Mouse (Mus musculus): Measurements from ENCODE around the gene Etl4. TPM values are rescaled to one million over a fixed set of nuclear protein-coding genes. Genes with fewer than 3 reads are reported as not detected.

Gene Etl4
- polyA plus RNA-seq, 1 experiment, result 83.4 TPM

DNA sequence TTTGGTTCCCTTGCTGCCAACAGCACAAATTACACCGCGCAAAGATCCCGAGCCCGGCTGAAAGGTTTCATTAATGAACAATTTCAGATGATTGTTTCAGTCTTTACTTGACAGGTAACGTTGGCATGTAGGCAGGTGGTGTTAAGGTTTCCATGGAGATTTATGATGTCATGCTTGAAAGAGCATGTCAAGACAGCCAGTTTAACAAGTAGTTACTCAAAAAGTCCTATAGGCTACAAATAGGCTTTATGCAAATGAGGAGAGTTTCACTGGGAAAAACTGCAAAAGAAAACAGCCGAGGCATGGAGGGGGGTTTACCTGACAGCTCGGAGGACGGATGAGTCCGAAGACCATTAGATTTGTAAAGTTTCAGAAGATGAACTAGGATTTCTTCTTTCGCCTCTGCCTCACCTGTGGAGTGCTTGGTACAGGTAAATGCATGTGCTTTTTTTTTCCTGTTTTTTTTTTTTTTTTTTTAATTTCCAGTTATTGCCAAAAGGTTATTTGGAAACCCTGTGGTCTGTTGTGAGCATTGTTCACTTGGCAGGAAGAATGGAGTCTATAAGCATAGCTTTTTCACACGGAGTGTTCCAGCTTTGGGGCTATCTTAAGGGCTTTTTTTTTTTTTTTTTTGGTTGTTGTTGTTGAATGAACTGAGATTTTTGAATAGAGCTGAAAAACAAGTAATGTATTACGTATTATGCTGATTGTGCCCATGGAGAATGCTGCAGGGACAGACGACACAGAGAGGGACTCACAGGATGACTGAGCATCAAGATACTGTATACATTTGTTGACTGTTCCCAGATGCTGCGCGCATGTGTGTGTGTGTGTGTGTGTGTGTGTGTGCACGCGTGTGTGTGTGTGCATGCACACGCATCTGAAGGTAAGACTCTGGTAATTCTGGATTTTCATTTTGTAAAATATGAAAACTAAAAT lies 638.4 kb downstream of the Etl4 start:
- no peak for DNase-seq (ENCODE audit: extremely low spot score in 1 of 2, low spot score in 1 of 2)

DNA sequence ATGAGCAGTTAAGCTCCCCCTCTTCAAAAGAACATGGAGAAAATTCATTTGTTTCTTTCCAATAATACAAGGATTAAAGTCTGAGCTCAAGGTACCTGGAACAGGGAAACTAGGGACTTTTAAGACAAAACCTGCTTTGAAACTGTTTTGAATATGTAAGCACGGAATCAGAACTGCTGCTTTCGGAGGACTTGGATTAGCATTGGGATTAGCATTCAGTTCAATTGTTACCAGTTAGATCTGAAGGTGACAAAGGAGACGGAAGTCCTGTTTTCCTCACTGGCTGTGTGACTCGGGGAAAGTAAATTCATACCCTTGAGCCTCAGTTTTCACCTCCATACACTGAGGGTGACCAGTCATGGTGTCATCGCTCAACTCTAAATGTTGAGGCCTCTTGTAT lies 639.5 kb downstream of the Etl4 start:
- DNase-seq (ENCODE audit: extremely low spot score in 1 of 2, low spot score in 1 of 2), result no peak

DNA sequence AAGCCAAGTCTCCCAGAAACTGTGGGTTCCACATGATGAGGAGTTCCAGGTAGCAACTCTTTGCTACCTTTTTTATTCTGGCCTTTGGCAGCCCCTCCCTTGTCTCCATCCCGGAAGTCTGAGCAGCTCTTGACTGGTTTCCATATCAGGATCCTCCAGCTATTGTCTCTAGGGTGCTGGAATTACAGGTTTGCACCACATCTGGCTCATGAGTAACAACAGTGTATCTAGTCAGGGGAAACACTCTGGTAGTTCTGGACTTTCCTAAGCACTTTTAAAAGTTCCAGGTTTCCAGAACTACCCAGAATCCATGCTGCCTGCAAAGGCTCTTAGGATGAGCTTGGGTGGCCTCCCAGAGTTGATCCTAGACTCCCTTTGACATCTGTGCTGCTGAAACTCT lies 640.4 kb downstream of the Etl4 start:
- DNase-seq (ENCODE audit: extremely low spot score in 1 of 2, low spot score in 1 of 2), result no peak

DNA sequence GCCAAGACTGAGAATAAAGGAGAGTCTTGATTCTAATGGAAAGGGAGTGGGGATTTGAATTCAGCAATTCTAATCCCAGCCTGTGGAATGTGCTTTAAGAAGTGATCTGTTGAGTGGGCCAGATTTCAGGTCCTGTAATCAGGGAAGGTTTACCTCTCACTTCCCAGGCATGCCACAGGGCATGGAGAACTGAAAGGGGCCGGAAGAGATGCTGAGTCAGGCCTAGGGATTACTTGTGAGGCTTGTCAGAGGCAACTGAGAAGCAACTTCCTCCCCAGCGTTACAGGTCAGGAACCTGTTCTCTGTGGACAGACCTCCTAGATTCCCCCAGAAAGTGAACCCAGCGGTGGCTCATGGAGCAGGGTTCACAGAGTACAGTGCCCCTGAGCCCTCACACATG lies 646.1 kb downstream of the Etl4 start:
- DNase-seq (ENCODE audit: extremely low spot score in 1 of 2, low spot score in 1 of 2), result no peak

DNA sequence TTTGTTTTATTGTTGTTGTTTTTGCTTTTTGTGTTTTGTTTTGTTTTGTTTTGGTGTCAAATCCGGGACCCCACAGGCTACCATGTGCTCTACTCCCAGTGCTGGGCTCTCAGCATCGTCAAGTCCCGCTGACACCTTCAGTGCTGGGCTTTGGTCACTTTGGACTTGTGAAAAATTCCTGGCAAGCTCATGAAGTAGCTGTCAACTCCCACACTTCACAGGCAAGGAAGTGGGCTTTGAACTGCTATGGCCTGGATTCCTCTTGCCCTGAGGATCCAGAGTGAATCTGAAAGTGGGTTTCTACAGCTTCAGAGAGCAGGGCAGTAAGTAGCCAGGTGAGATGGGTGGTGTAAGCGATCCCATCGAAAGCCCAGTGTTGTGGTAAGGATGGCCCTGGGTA lies 649.5 kb downstream of the Etl4 start:
- DNase-seq (ENCODE audit: extremely low spot score in 1 of 2, low spot score in 1 of 2), result no peak

DNA sequence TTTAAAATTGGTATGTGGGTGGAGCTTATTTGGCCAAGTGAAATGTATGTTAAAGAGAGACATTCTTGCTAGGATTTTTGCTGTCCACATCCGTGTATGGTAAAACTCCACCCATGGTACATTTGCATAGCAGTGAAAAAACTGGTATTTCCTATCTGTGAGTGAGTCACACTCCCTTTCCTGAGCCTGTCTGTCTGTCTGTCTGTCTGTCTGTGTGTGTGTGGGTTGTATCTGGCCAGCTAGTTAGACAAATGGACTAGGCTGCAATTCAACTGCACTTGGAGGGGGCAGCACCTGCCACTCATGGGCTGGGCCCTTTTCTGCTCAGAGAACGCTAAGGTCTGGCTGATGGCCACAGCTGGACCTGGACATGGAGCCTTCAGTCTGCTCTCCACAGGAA lies 650.1 kb downstream of the Etl4 start:
- no peak for DNase-seq (ENCODE audit: extremely low spot score in 1 of 2, low spot score in 1 of 2)

DNA sequence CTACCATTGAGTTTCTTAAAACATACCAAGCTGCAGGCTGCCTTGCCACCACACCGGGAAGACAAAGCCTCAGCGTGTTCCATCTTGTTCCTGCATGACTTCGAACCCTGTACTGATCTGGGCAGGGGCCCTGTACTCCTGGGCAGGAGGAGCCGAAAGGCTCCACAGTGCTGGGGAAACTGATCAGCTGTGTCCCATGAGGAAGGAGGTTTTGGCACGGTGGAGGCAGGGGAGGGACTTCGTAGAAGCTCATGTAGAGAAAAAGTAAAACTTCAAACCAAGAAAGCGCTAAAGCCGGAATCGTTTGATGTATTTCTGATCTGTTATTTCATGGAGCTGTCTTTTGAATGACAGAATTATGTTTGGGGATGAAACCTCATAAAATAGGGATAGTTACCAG lies 651.0 kb downstream of the Etl4 start:
- DNase-seq (ENCODE audit: extremely low spot score in 1 of 2, low spot score in 1 of 2), result no peak

DNA sequence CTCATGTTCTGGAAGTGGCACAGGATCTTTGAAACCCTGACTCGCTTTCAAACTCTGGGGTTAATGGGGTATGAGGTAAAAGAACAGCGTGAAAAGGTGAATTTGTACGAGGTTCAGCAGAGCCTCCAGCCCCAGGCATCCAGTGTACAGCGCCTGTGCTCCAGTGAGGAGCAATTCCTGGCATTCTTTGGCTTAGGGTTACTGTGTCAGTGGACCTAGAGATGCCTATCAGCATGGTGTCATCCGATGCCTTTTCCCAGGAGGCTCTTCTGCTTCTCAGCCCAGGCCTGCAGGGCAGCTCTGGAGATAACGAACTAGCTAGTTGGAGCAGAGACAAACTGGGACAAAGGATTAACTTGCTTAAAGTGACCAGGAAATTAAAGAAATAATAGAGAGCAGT lies 653.5 kb downstream of the Etl4 start:
- DNase-seq (ENCODE audit: extremely low spot score in 1 of 2, low spot score in 1 of 2), result no peak

DNA sequence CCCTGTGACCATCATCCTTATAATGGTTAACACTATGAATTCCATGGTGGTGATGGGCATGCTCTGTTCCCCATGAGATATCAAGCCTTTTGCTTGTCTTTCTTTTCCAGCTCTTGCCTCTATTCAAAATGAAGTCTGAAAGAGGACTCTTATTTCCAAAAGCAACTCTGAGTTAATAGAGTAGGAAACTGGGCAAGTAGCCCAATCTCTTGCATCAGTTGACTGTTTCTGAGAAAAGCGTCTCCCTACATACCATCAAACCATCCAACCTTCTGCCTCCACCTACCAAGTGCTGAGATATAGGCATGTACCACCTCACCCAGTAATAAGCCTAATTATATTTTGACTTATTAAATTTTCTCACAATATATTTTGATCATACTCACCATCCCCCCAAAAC lies 658.9 kb downstream of the Etl4 start:
- DNase-seq (ENCODE audit: extremely low spot score in 1 of 2, low spot score in 1 of 2), result no peak

DNA sequence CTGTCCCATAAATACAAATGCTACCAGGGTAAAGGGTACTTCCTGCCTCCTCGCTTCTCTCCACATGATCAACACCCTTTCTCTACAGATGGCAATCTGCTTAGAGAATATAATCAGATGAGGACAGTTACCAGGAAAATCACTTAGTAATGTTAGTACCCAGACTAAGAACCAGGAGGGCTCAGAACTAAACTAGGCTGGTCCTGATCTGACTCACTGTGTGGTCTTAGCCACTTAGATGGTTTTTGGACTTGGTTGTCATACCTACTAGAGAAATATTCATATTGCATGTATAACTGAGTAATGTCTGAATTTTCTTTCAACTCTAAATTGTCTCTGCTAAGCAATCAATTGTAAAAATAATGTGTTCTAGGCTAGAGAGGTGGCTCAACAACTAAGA lies 662.4 kb downstream of the Etl4 start:
- DNase-seq (ENCODE audit: extremely low spot score in 1 of 2, low spot score in 1 of 2), result no peak

DNA sequence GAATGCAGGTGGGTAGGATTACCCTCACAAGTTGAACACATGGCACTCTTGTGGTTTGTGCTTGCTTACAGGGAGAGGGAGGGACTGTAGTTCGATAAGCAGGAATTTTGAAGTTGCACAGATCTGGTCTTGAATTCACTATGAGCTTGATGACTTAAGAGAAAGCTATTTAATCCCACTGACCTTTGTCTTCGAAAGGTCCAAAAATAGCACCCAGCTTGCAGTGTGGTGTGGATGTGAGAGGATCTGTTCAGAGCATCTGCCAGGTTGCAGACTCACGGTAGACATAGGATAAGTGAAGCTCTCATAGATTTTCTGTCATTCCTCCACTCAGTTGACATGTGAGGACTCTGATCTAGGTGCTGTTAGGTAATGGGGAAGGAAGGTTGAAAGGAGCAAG lies 670.8 kb downstream of the Etl4 start:
- no peak for DNase-seq (ENCODE audit: extremely low spot score in 1 of 2, low spot score in 1 of 2)

DNA sequence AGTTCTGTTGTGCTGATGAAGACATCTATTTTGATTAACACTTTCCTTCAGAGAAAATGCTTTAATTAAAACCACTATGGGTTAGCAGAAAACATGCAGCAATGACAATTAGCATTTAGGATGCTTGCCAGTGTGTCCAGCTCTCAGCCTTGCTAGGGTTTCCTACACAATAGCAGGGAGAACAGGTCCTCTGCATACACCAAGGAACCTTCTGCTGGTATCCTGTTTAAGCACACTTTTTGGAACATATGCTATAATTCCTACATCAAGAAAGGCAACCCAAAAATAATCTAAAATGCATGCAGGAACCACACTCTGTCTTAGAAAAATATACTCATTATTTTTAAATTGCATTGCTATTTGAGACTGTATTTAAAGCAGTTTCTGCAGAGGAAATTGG lies 673.5 kb downstream of the Etl4 start:
- no peak for DNase-seq (ENCODE audit: extremely low spot score in 1 of 2, low spot score in 1 of 2)

DNA sequence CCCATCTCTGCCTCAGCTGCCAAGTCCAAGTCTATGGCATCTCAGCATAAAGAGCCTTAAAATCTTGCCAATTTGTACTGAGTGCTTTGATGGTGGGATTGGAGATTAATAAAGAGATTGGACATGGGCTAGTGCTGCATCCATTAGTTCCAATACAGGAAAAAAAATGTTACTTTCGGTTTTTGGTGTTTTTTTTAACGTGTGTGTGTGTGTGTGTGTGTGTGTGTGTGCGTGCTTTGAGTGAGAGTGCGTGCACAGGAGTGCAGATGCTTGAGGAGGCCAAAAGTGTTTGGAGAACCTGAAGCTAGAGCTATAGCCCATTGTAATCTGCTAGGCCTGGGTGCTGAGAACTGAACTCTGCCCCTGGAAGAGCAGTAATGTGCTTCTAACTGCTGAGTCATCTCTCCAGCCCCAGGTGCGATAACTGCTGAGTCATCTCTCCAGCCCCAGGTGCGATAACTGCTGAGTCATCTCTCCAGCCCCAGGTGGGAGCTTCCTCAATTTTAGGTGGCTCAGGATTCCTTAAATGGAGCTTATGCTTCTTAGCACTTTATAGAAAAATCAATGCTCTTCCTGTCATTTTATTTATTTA lies 674.1 kb downstream of the Etl4 start:
- no peak for DNase-seq (ENCODE audit: extremely low spot score in 1 of 2, low spot score in 1 of 2)

DNA sequence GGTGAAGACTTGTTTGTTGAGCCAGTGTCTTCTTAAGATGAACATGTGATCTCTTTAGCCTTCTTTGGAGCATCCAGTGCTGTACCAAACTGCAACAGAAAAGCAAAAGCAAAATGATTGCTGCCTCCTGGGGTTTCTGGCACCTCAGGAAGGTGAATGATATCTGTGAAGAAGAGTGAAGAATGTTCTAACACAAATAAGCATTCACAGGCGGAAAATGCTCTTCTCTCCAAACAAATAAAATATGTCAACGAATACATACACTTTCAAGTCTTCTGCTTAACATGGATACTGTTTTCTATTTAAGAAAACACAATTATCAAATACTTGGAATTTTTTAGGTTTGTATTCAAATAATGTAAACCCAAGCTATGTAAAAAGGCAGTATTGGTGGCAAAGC lies 678.3 kb downstream of the Etl4 start:
- DNase-seq (ENCODE audit: extremely low spot score in 1 of 2, low spot score in 1 of 2), result no peak

DNA sequence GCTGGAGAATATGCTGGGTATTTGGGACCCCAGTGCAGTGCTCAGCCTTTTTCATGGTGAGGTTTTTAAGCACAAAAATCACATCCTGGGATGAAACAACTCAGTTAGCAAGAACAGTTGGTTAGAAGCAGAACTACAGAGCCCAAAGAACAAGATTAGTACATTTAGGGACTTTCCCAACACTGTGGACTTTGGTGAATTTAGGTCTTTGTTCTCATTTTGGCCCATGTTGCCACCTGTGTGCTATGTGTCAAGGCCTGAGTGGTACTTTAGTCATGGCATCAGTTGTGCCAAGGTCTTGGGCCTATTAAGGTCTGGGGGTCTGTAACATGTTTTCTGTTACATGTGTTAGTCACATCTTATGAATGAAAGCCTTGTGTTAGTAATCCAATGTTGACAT lies 679.1 kb downstream of the Etl4 start:
- no peak for DNase-seq (ENCODE audit: extremely low spot score in 1 of 2, low spot score in 1 of 2)

DNA sequence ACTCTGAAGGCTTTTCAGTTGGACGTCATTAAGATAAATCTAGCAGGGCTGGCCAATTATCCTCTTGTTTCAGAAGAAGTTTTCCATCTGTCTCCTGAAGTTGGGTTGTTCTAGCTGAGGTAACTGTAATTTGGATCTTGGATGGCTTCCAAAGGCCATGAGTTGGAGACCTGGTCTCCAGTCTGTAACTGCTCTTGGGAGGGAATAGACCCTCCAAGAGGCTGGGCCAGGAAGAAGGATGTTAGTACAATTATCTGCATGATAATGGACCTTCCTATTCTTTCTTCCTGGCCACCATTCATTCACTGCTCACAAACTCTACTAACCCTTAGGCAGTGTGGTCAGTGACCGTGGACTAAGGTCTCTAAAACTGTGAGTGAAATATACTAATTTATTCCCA lies 684.5 kb downstream of the Etl4 start:
- DNase-seq (ENCODE audit: extremely low spot score in 1 of 2, low spot score in 1 of 2), result no peak

DNA sequence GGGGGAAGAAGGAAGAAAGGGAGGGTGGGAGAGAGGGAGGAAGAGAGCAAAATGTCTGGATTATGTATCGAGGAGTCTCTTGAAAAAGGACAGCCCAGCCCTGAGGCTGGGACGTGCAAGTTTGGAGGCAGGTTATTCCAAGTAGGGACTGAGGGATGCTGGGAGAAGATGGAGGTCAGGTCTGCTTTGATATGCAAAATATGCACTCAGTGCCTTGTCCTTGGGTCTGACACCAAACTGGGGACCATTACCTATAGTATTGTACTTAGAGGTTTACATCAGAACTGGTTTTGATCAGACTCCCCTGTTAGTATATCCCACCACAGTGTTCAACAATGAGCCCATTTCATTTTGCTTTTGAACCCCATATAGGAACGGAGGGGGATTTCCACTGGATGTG lies 685.4 kb downstream of the Etl4 start:
- no peak for DNase-seq (ENCODE audit: extremely low spot score in 1 of 2, low spot score in 1 of 2)

DNA sequence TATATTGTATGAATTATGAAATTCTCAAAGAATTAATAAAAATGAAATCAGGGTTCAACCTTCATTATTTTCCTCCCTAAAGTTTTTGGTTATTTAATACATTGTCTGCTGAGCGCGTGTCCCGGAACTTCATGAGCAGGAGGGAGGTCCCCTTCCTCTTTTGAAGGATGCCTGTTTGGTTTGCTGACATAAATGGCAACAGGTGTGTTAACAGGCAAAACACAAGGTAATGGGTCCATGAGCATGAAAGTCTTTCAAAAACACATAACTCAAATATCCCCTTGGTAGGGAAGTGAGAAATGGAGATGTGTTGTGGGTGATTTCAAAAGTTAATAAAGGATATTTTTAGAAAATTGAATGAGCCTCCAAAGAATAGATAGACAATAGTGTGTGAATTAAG lies 687.0 kb downstream of the Etl4 start:
- DNase-seq (ENCODE audit: extremely low spot score in 1 of 2, low spot score in 1 of 2), result no peak

DNA sequence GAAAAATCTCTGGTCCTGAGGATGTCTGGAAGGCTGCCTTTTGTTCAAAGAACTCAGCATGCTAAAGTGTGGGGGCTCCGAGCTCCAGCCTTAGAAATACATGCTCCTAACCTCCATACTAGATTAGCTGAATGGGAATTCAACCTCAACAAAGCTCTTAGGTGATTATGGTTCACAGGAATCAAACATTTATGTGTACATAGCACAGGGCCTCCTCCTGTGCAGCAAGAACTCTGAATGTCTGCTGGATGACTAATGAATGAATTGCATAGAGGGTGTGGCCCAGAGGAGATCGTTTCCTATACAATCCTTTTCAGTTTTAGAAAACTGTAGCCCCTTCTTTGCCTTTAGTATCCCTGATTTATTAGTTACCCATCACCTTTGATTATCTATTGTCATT lies 687.6 kb downstream of the Etl4 start:
- no peak for DNase-seq (ENCODE audit: extremely low spot score in 1 of 2, low spot score in 1 of 2)

DNA sequence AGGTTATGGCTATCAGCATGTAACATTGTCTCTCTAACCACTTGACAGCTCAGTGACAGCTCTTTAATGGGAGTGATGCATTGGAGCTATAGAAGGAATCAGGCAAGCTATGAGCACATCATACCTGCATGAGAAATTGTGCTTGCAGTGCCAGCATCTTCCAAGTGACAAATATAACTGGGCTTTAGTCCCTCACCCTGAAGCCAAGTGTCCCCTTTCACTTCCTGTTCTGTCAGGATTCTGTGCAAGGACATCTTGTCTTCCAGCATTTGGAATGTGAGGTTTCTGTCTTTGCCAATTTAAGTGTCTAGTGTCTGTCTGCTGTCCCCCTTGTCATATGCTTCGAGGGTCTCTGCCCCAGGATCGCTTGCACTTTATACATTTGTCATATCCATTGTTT lies 693.1 kb downstream of the Etl4 start:
- no peak for DNase-seq (ENCODE audit: extremely low spot score in 1 of 2, low spot score in 1 of 2)

DNA sequence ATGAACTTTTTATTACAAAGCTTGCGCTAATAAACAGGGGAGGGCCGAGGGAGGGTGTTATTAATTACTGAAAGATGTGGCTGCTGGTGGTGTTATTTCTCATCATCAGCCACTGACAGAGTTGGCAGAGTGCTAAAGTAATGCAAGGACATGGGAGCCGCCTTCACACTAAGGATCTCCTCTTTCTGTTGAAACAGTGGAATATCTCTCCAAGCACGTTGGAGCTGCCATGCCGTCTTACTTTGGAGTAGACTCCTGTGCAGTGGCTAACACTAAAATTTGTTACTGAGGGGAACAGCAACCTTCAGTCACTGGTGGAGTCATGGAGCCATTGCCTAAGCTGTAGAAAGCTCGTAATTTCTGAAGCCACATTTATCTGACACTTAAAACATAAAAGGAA lies 694.0 kb downstream of the Etl4 start:
- DNase-seq (ENCODE audit: extremely low spot score in 1 of 2, low spot score in 1 of 2), result no peak

DNA sequence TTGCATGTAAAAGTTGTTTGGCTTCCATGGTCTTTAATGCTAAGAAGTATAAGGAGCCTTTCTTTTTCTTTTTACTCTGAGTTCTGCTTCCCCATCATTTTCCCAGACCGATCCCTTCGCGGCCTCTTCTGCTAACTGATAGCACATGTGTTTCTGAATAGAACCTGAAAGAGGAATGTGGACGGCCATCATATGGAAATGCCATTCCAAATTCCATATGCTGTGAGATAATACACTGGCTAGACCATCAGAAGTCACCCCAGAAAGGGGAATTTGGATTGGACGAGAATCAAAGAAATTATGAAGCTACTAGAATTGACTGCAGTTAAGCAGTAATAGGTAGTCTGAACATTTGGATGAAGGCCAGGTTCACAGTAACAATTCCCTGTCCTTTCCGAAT lies 694.4 kb downstream of the Etl4 start:
- no peak for DNase-seq (ENCODE audit: extremely low spot score in 1 of 2, low spot score in 1 of 2)
